Mouse (Mus musculus): ENCODE measurements around the gene Htr1b. TPM values are rescaled to one million over a fixed set of nuclear protein-coding genes. Genes with fewer than 3 reads are reported as not detected.

Htr1b gene
- polyA plus RNA-seq, 1 experiment from 2014 or later, result 0.42 TPM

DNA sequence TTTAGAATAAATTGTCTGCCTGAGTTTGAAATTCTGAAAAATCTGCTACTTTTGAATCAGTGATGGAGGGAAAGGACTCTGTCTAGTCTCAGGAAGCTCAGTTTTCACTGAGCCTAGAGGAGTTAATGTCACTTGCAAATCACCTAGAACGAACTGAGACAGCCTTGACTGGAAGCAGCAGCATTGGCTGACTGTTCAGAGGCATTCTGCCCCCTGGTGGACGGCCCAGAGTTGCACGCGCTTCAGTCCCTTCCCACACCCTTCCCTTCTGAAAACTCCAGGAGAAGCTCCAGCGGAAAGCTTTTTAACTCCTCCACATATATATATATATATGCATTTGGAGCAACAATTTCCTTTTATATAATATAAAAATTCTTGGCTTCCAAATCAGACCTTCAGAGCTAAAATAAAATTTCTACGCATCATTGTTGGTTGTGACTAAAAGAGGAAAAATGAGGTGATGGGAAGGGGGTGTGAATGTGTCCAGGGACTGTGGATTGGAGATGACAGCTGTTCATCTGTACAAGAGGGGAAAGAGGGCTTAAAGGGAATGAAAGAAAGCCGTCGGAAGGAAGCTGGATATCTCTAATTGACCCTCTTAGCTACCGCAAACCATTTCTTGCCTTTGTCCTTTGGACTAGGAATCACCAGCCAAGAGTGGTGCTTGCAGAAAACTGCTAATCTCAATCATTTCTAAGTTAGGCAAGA, 6.6 kb downstream of the Htr1b start:
- Histone ChIP-seq H3K36me3 (ENCODE audit: control insufficient read depth, insufficient read depth) (no peaks in the 10 kb centered on the region), H3K4me1 (ENCODE audit: control insufficient read depth, insufficient read depth, low read length) (peaks cover 2% of the 10 kb centered on the region), H3K9me3 (replicated peaks; ENCODE audit: control insufficient read depth, low read length) (no peaks in the 10 kb centered on the region), H3K4me2 (ENCODE audit: low read depth, low read length) (no peak overlapping the region), H3K27ac (ENCODE audit: low read length) (no peak overlapping the region), H3K4me3 (ENCODE audit: low read length) (no peak overlapping the region), H3K27me3 (ENCODE audit: control insufficient read depth, insufficient read depth, low read length) (peaks cover 15% of the 10 kb centered on the region), H3K9ac (ENCODE audit: low read length) (no peak overlapping the region)
- WGBS, result 28% methylated on average over 9 of the region's 9 CpGs
- ATAC-seq (replicated peaks; ENCODE audit: extremely low read depth, insufficient read depth, low FRiP score), result no peak

DNA sequence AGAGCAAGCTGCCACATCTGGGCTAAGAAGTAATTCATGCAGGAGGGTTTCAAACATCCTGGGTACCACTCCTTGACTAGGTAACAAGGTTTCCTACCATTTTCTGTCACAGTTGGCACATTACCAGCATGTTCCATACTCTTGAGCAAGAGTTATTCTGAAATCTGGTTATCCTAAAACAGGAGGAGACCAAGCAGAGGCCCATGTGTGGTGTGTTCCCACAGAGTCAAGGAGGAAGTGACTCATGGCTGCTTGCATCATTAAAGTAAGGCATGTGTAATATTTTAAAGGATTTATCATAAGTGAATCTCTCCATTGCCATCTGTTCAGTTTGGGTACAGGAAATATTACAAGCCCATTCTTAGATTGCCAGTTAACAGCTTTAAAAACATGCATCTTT, 7.7 kb downstream of the Htr1b start:
- H3K4me1 ChIP-seq (ENCODE audit: control insufficient read depth, insufficient read depth, low read length), result no peaks in the 10 kb centered on the region
- no peak overlapping the region for H3K4me2 ChIP-seq (ENCODE audit: low read depth, low read length)
- H3K27me3 ChIP-seq (ENCODE audit: control insufficient read depth, insufficient read depth, low read length), result peaks cover 5% of the 10 kb centered on the region
- ATAC-seq (replicated peaks; ENCODE audit: extremely low read depth, insufficient read depth, low FRiP score), result no peak
- no peaks in the 10 kb centered on the region for H3K36me3 ChIP-seq (ENCODE audit: control insufficient read depth, insufficient read depth)
- no peak overlapping the region for H3K4me3 ChIP-seq (ENCODE audit: low read length)
- no peak overlapping the region for H3K9ac ChIP-seq (ENCODE audit: low read length)
- H3K27ac ChIP-seq (ENCODE audit: low read length), result no peak overlapping the region
- H3K9me3 ChIP-seq (replicated peaks; ENCODE audit: control insufficient read depth, low read length), result no peaks in the 10 kb centered on the region

DNA sequence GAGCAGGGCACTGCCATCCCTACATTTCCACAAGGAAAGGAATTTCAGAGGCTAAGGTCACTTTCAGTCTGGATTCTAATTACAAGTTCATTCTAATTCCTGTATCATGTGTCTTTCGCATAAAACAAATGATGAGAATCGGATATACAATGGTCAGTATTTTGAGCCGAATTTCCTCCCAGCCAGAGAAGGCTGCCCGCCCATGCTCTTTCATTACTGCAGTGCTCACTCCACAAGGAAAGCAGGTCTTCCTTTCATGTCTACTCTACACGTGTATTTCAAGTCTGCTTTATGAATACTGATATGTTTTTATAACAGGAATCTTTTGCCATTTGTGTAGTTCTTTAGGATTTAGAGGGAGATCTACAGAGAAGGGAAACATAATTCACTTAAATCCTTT, 10.8 kb downstream of the Htr1b start:
- Histone ChIP-seq H3K27ac (ENCODE audit: low read length) (no peak overlapping the region), H3K4me3 (ENCODE audit: low read length) (no peak overlapping the region), H3K9ac (ENCODE audit: low read length) (no peak overlapping the region), H3K4me1 (ENCODE audit: control insufficient read depth, insufficient read depth, low read length) (no peaks in the 10 kb centered on the region), H3K4me2 (ENCODE audit: low read depth, low read length) (no peak overlapping the region), H3K27me3 (ENCODE audit: control insufficient read depth, insufficient read depth, low read length) (no peaks in the 10 kb centered on the region), H3K9me3 (replicated peaks; ENCODE audit: control insufficient read depth, low read length) (no peaks in the 10 kb centered on the region), H3K36me3 (ENCODE audit: control insufficient read depth, insufficient read depth) (no peaks in the 10 kb centered on the region)
- no peak for ATAC-seq (replicated peaks; ENCODE audit: extremely low read depth, insufficient read depth, low FRiP score)
- 67% methylated on average over 5 of the region's 5 CpGs for WGBS

DNA sequence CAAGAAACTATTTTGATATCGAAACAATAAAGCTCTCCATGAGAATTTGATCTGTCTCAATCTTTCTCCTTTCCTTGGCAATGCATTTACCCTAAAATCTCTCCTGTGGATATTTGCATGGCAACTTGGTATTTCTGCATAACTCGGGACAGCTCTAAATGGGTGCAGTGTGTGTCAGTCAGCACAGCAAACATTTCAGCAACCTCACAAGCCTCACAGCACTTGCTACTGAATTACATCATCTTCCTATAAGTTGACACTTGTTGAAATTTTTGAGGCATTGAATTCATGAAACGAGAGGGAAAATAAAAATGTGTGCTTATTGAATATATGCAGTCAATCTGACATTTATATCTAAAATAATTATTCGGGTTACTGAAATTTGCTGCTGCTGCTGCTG, 22.6 kb downstream of the Htr1b start:
- no peak for ATAC-seq (replicated peaks; ENCODE audit: extremely low read depth, insufficient read depth, low FRiP score)
- Histone ChIP-seq H3K9me3 (replicated peaks; ENCODE audit: control insufficient read depth, low read length) (no peaks in the 10 kb centered on the region; the same call in 1 of the 2 replicates), H3K36me3 (ENCODE audit: control insufficient read depth, insufficient read depth) (no peaks in the 10 kb centered on the region), H3K4me3 (ENCODE audit: low read length) (no peak overlapping the region), H3K27ac (ENCODE audit: low read length) (no peak overlapping the region), H3K9ac (ENCODE audit: low read length) (no peak overlapping the region), H3K4me1 (ENCODE audit: control insufficient read depth, insufficient read depth, low read length) (no peaks in the 10 kb centered on the region), H3K27me3 (ENCODE audit: control insufficient read depth, insufficient read depth, low read length) (no peaks in the 10 kb centered on the region), H3K4me2 (ENCODE audit: low read depth, low read length) (no peak overlapping the region)
- WGBS, result 69% methylated on average over 4 of the region's 4 CpGs

Other genes starting within 250 kb of the Htr1b start
- 0.26 and 0.39 TPM in 2 replicates for gene Mei4, start 229.8 kb upstream of the Htr1b start, polyA plus RNA-seq (2015; fragmentation: Nextera tagmentation; extraction: Ambion mirVana)

All from heart, embryonic 16.5 days (tissue).